Mouse (Mus musculus): ENCODE results near the gene Psma7. TPM values are rescaled to one million over a fixed set of nuclear protein-coding genes. Genes with fewer than 3 reads are reported as not detected.

Psma7 gene
- polyA plus RNA-seq, 1 experiment from 2014 or later = 794 TPM

DNA sequence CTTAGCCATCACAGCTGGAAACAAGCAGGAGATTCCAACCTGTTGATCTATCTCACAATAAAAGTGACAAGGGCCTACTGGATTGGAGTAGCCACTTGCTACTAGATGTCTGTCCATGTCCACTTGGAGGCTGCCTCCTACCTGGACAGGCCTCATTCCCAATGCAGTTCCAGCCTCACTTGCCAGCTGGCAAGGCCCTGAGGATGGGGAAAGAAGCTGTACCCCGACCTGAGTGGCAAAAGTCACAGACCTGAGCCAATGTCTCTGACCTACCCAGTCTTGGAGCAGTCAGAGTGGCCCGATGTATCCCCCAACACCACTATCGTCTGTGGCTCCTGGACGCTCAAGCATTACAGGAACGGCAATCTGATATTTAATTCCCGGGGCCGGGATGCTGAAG lies 28.5 kb downstream of the Psma7 start:
- Histone ChIP-seq H3K27ac (no peak overlapping the region), H3K36me3 (no peaks in the 10 kb centered on the region), H3K9me3 (peaks cover 8% of the 10 kb centered on the region; the same call in 1 of the 2 replicates), H3K27me3 (ENCODE audit: insufficient read depth, poor library complexity, severe bottlenecking) (no peaks in the 10 kb centered on the region), H3K4me3 (no peak overlapping the region), H3K4me1 (replicated peaks) (peaks cover 5% of the 10 kb centered on the region; the same call in 1 of the 2 replicates)
- DNase-seq (ENCODE audit: low spot score) = no peak
- WGBS = 94% methylated on average over 7 of the region's 7 CpGs

DNA sequence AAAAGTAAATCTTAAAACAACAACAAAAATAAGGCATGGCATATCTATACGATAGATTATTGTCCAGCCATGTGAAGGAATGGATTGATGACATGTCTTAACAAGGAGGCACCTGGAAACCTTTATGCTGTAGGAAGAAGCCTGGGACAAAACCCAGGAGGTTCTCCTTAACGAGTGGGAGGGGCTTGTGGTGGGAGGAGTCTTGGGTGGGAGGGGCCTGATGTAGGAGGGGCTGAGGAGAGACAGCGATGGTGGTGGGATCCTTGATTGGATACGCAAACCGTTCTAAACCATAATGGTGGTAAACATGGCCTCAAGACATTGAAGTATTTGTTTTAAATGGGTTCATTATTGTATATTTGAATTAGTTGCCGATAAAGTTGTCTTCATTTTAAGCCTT lies 30.9 kb downstream of the Psma7 start:
- DNase-seq (ENCODE audit: low spot score) = no peak
- no peak overlapping the region for H3K27ac ChIP-seq
- no peaks in the 10 kb centered on the region for H3K36me3 ChIP-seq
- no peaks in the 10 kb centered on the region for H3K4me1 ChIP-seq (replicated peaks)
- no peaks in the 10 kb centered on the region for H3K27me3 ChIP-seq (ENCODE audit: insufficient read depth, poor library complexity, severe bottlenecking)
- H3K9me3 ChIP-seq = peaks cover 8% of the 10 kb centered on the region; the same call in 1 of the 2 replicates
- 87% methylated on average over 6 of the region's 6 CpGs for WGBS
- no peak overlapping the region for H3K4me3 ChIP-seq

DNA sequence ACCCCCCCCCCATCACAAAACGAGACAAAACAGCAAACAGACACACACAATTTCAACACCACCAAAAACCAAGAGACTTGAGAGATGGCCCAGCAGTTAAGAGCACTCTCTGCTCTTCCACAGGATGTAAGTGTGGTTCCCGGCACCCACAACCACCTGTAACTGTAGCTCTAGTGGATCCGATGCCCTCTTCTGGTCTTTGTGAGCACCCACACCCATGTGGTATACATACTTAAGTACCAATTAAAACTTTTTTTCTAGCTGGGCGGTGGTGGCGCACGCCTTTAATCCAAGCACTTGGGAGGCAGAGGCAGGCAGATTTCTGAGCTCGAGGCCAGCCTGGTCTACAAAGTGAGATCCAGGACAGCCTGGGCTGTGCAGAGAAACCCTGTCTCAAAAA lies 31.5 kb downstream of the Psma7 start:
- DNase-seq (ENCODE audit: low spot score) = no peak
- no peaks in the 10 kb centered on the region for H3K4me1 ChIP-seq (replicated peaks)

DNA sequence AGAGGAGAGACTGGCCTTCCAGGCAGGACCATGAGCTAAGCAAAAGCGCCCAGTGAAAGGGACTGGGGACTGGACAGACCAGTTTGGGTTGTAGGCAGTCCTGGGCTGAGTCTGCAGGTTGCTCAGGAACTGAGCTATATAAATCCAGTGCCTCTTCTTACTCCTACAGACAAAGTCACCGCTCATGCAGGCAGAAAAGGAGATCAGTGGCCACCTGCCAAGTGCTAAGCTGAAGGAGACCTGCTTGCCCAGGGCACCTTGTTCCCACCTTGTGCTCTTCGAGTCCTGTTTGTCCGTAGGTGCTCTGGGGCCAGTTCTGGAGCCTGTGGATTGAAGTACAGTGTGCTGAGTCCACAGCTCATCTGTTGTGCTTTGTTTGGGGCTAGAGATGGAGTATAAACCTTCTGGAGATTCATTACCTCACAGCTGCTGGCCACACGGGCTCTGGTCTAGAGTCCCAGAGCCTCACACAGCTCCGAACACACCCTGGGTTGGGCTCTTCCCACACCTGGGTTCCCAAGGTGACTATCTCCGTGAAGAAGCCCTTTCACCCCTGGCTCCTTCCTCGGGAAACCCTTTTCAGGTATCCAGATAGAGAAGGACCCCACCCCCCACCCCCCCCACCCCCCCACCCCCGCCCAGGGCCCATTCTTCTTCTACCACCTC lies 35.7 kb downstream of the Psma7 start:
- Histone ChIP-seq H3K27me3 (ENCODE audit: insufficient read depth, poor library complexity, severe bottlenecking) (no peaks in the 10 kb centered on the region), H3K4me1 (replicated peaks) (no peaks in the 10 kb centered on the region), H3K36me3 (no peaks in the 10 kb centered on the region), H3K4me3 (no peak overlapping the region), H3K9me3 (peaks cover 8% of the 10 kb centered on the region; the same call in 1 of the 2 replicates), H3K27ac (no peak overlapping the region)
- 54% methylated on average over 9 of the region's 9 CpGs for WGBS
- DNase-seq (ENCODE audit: low spot score) = no peak

More for the DNA sequence above, 31.5 kb downstream of the Psma7 start:
- H3K36me3 ChIP-seq = no peaks in the 10 kb centered on the region
- H3K27me3 ChIP-seq (ENCODE audit: insufficient read depth, poor library complexity, severe bottlenecking) = no peaks in the 10 kb centered on the region
- WGBS = 94% methylated on average over 7 of the region's 7 CpGs
- H3K9me3 ChIP-seq = peaks cover 8% of the 10 kb centered on the region; the same call in 1 of the 2 replicates
- no peak overlapping the region for H3K27ac ChIP-seq
- no peak overlapping the region for H3K4me3 ChIP-seq

DNA sequence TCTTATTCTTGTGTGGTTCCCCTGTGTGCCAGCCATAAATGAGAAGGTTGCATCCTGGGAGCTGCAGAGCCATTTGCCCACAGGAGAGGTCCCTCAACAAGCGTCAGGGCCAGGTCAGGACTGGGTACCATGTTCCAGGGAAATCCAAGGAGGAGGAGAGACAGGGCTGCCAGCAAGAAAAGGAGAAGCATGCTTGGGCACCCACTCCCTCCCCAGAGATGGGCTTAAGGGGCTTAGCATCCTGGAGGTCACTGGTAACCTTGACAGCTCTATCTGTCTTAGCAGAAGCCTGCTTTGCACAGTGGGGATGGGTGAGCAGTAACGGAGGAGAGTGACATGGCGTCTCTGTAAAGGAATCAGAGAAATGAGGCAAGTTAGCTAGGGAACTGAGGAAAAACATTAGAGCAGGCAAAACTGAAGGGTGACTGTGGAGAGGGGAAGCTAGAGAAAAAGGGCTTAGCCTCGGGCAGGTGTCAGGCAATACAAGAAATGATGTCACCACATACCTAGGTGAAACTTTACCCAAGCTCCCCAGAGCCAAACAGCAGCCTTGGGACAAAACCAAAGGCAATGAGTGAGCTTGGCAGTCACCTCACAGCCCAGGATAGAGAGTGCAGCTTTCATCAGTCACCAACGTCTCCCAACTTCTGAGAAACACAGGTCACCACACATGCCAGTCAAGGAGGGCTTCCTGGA lies 36.4 kb downstream of the Psma7 start:
- H3K4me1 ChIP-seq (replicated peaks) = no peaks in the 10 kb centered on the region
- DNase-seq (ENCODE audit: low spot score) = no peak
- no peaks in the 10 kb centered on the region for H3K36me3 ChIP-seq
- no peak overlapping the region for H3K27ac ChIP-seq
- peaks cover 8% of the 10 kb centered on the region; the same call in 1 of the 2 replicates for H3K9me3 ChIP-seq
- no peaks in the 10 kb centered on the region for H3K27me3 ChIP-seq (ENCODE audit: insufficient read depth, poor library complexity, severe bottlenecking)
- H3K4me3 ChIP-seq = no peak overlapping the region
- 65% methylated on average over 5 of the region's 5 CpGs for WGBS

DNA sequence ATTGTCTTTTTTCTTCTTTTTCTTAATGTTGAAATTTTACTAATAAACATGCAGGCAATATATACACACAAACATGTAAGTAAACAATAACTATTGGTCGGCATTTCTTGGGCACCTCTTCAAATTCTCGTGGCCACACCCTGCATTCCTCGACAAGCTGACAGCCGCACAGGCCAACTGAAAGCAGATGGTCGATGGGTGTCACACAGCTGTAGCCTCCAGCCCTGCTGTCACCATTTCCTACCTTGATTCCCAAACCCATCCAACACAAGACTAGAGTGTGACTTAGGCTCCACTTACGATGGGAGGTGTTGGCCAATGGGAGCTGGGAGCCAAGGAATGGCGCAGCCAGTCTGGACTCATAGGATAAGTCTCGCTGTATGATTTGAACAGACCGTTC lies 40.6 kb downstream of the Psma7 start:
- DNase-seq (ENCODE audit: low spot score) = no peak
- H3K9me3 ChIP-seq = no peaks in the 10 kb centered on the region
- H3K4me3 ChIP-seq = no peak overlapping the region
- H3K4me1 ChIP-seq (replicated peaks) = no peaks in the 10 kb centered on the region
- no peaks in the 10 kb centered on the region for H3K36me3 ChIP-seq
- 92% methylated on average over 9 of the region's 9 CpGs for WGBS
- no peak overlapping the region for H3K27ac ChIP-seq
- H3K27me3 ChIP-seq (ENCODE audit: insufficient read depth, poor library complexity, severe bottlenecking) = no peaks in the 10 kb centered on the region

DNA sequence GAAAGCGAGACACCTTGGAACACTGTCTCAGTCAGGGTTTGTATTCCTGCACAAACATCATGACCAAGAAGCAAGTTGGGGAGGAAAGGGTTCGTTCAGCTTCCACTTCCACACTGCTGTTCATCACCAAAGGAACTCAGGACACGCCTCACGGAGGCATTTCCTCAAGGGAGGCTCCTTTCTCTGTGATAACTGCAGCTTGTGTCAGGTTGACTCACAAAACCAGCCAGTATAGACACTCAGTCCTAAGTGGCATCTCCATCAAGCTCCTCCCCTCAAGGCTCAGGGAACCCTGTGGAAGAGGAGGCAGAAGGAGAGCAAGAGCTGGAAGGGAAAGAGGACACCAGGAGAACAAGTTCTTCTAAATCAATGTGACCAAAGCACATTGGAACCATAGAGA lies 43.8 kb downstream of the Psma7 start:
- no peak for DNase-seq (ENCODE audit: low spot score)
- 75% methylated on average over 4 of the region's 4 CpGs for WGBS

DNA sequence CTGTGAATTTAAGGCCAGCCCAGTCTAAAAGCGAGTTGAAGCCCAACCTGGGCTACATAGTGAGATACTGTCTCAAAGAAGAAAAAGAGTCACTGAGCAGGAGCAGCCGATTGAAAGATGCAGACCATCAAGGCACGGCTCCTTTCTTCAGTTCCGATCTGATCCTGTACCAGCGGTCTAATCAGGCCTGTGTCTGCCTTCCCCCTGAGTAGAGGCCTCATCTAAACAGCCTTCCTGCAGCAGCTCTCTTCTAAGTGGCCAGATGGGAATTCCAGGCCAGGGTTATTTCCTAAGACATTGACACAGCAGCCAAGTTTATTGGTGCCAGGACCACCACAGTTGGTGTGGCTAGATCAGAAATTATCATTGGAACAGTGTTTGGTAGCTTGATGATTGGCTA lies 49.2 kb downstream of the Psma7 start:
- Histone ChIP-seq H3K27ac (no peak overlapping the region), H3K27me3 (ENCODE audit: insufficient read depth, poor library complexity, severe bottlenecking) (no peaks in the 10 kb centered on the region), H3K4me3 (no peak overlapping the region), H3K4me1 (replicated peaks) (no peaks in the 10 kb centered on the region), H3K36me3 (no peaks in the 10 kb centered on the region), H3K9me3 (no peaks in the 10 kb centered on the region)
- DNase-seq (ENCODE audit: low spot score) = no peak
- 88% methylated on average over 5 of the region's 5 CpGs for WGBS

More for the DNA sequence above, 43.8 kb downstream of the Psma7 start:
- no peaks in the 10 kb centered on the region for H3K9me3 ChIP-seq
- no peaks in the 10 kb centered on the region for H3K4me1 ChIP-seq (replicated peaks)
- H3K27ac ChIP-seq = no peak overlapping the region
- no peak overlapping the region for H3K4me3 ChIP-seq
- no peaks in the 10 kb centered on the region for H3K36me3 ChIP-seq
- H3K27me3 ChIP-seq (ENCODE audit: insufficient read depth, poor library complexity, severe bottlenecking) = no peaks in the 10 kb centered on the region

DNA sequence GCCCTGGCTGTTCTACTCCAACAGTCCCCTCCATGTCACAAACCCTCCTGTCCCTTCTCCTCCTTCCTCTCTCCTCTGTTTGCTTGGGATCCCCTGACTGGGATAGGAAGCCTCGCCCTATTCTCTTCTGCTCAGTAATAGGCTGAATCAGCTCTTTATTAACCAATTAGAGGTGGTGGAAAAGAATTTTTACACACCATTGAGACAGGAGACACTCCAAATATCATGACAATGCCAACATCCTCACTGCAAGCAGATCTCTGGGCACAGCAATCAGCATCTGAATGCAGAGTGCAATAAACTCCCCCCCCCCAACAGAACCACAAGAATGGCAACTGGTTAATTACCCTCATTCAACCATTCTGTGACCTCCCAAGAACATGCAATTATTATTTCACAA lies 53.1 kb downstream of the Psma7 start:
- DNase-seq (ENCODE audit: low spot score) = no peak
- H3K27me3 ChIP-seq (ENCODE audit: insufficient read depth, poor library complexity, severe bottlenecking) = no peaks in the 10 kb centered on the region
- H3K4me1 ChIP-seq (replicated peaks) = peaks cover 14% of the 10 kb centered on the region
- H3K4me3 ChIP-seq = no peak overlapping the region
- no peaks in the 10 kb centered on the region for H3K9me3 ChIP-seq
- H3K36me3 ChIP-seq = no peaks in the 10 kb centered on the region
- WGBS = 69% methylated on average over 1 of the region's 1 CpGs
- no peak overlapping the region for H3K27ac ChIP-seq

DNA sequence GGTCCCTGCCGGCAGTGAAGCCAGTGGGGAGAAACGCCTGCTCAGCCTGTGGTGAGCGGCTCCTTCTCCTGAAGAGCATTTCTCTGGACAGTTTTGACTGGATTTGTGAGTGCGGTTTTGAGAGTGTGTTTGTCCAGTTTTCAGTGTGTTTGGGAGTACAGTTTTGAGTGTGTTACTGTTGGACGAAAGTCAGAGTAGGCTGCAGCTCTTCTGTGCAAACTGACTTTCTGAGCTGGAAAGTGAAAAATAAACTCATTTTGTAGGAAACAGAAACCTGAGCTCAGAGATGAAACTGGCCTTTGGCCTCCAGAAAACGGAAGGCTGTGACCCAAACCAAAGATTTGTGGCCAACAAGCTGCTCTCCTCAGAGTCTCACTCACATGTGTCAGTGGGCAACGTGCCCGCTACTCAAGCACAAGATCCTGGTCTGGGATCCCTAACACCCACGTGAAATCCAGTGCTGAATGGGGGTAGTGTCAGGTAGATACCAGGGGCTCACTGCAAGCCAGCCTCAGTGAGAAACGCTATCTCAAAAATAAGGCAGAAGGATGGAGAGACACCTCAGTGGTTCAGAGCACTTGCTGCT lies 55.7 kb downstream of the Psma7 start:
- Histone ChIP-seq H3K9me3 (no peaks in the 10 kb centered on the region), H3K27ac (no peak overlapping the region), H3K36me3 (no peaks in the 10 kb centered on the region), H3K4me1 (replicated peaks) (peaks cover 14% of the 10 kb centered on the region), H3K27me3 (ENCODE audit: insufficient read depth, poor library complexity, severe bottlenecking) (no peaks in the 10 kb centered on the region), H3K4me3 (no peak overlapping the region)
- no peak for DNase-seq (ENCODE audit: low spot score)
- WGBS = 74% methylated on average over 10 of the region's 10 CpGs

Other genes with a start within 250 kb of the Psma7 start
- gene Taf4, start 65.8 kb downstream of the Psma7 start, polyA plus RNA-seq (2016; fragmentation: Nextera tagmentation; extraction: Ambion mirVana) = 3.7 and 4.4 TPM in 2 replicates
- 9.4 and 12.9 TPM in 2 replicates for gene Lsm14b, start 17.4 kb downstream of the Psma7 start, polyA plus RNA-seq (2016; fragmentation: Nextera tagmentation; extraction: Ambion mirVana)
- 10.0 and 14.7 TPM in 2 replicates for gene Ss18l1, start 76 bp upstream of the Psma7 start, polyA plus RNA-seq (2016; fragmentation: Nextera tagmentation; extraction: Ambion mirVana)
- gene Mtg2, start 28.2 kb upstream of the Psma7 start, polyA plus RNA-seq (2016; fragmentation: Nextera tagmentation; extraction: Ambion mirVana) = 33.9 TPM in 2 replicates
- 1.5 and 4.2 TPM in 2 replicates for gene Hrh3, start 62.1 kb upstream of the Psma7 start, polyA plus RNA-seq (2016; fragmentation: Nextera tagmentation; extraction: Ambion mirVana)
- gene Osbpl2, start 76.9 kb upstream of the Psma7 start, polyA plus RNA-seq (2016; fragmentation: Nextera tagmentation; extraction: Ambion mirVana) = 29.0 and 42.2 TPM in 2 replicates
- gene Adrm1, start 129.1 kb upstream of the Psma7 start, polyA plus RNA-seq (2016; fragmentation: Nextera tagmentation; extraction: Ambion mirVana) = 278 and 297 TPM in 2 replicates
- gene Lama5, start 183.4 kb upstream of the Psma7 start, polyA plus RNA-seq (2016; fragmentation: Nextera tagmentation; extraction: Ambion mirVana) = 7.2 and 10.8 TPM in 2 replicates
- gene Rps21, start 214.9 kb upstream of the Psma7 start, polyA plus RNA-seq (2016; fragmentation: Nextera tagmentation; extraction: Ambion mirVana) = 440 and 510 TPM in 2 replicates
- gene Cables2, start 231.1 kb upstream of the Psma7 start, polyA plus RNA-seq (2016; fragmentation: Nextera tagmentation; extraction: Ambion mirVana) = 12.6 and 16.0 TPM in 2 replicates
- gene Rbbp8nl, start 247.4 kb upstream of the Psma7 start, polyA plus RNA-seq (2016; fragmentation: Nextera tagmentation; extraction: Ambion mirVana) = 0.18 and 0.55 TPM in 2 replicates

Data from hindbrain, embryonic 10.5 days (tissue).